Mouse (Mus musculus): ENCODE results near the gene Piwil4. TPM values are rescaled to one million over a fixed set of nuclear protein-coding genes. Genes with fewer than 3 reads are reported as not detected.
A peak's percentile ranks its signal among the peaks of the same experiment; 100 is the strongest.

The Piwil4 gene
- total RNA-seq (2018; cell fraction: chromatin; rRNA removed): 1 to 10 TPM in 2 of 26 experiments, under 1 TPM in 11, not detected in 13; 0.33 to 1.5 (median 0.63) TPM
- total RNA-seq (2018; cell fraction: cytosol; rRNA removed): under 1 TPM in 18 of 26 experiments, not detected in 8; 0.06 to 0.80 (median 0.43) TPM
- total RNA-seq (2018; cell fraction: nucleus; rRNA removed): 1 to 10 TPM in 4 of 26 experiments, under 1 TPM in 7, not detected in 15; 0.65 to 1.5 (median 0.91) TPM
- 0.06 to 0.15 TPM (median 0.13 TPM) in 3 replicates for polyA plus RNA-seq (2018)

DNA sequence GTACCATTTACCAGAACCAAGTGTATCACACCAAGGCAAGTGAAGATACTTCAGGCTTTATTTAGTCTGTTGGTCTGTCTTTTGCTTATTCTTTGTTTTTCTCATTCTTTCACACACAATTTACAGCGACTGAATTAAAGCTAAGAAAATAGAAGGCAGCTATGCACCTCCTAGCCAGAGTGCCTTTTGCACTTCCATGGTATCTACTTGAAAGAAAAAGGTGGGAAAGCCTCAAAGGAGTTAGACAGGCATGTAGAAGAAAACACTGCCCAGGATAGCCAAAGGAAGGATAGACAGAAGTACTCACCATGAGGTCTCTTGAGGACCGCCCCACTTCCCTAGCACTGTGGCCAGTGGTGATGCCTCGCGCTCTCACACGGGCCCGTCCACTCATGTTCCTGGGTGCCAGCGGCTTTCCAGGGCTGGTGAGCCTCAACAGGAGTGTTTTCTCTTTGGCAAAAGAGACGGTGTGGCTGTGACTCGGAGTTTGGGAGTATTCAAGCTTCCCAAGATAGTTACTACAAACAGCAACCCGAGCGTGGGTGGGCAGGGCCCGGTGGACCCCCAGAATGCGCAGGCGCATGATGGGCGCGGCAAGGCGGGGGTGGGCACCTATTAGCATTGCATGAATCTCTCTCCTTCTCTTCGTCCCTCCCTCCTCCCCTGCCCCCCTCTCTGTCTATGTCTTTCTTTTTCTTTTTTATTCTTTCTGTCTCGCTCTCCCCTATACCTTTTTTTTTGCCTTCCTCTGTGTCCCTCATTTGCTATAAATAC is at the start of gene Piwil4:
Gene Piwil4 (minus strand): TSS at position 583 of the 774 bp plus-strand sequence.
- 89% methylated on average over 19 of the region's 19 CpGs for WGBS (ENCODE audit: missing documents)
- no peak within 1 kb of the TSS for H3K27ac ChIP-seq

DNA sequence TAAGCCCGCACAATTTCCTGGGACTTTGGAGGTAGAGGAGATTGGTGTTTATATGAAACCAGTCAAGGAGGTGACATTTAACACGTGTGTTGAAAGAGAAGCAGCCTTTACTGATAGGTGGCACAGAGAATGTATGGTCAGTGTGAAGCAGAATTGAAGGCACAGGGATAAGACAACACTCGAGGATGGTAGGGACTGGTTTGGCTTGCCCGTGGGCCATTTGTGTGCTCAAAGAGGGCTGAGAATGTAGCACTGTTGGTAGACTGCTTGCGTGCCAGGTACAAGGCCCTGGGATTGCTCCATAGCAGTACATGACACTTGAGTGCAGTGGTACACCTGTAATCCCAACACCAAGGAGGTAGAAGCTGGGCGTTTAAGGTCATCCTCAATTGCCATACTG is 46.8 kb upstream of the Piwil4 start:
- WGBS (ENCODE audit: missing documents): 92% methylated on average over 6 of the region's 6 CpGs
- Histone ChIP-seq H3K4me3 (ENCODE audit: inconsistent target) (no peak overlapping the region), H3K79me2 (ENCODE audit: inconsistent target) (peaks cover 38% of the 10 kb centered on the region), H3K36me3 (ENCODE audit: inconsistent target) (peaks cover 33% of the 10 kb centered on the region; the same call in 1 of the 2 replicates), H3K27ac (no peak overlapping the region)

More for the DNA sequence above, at the start of gene Piwil4:
- H3K79me2 ChIP-seq (ENCODE audit: inconsistent target): no peaks in the 10 kb centered on the region
- no peaks in the 10 kb centered on the region for H3K36me3 ChIP-seq (ENCODE audit: inconsistent target)
- H3K4me3 ChIP-seq (ENCODE audit: inconsistent target): no peak within 1 kb of the TSS

GRCm38 (mm10) chr9:14784039-14785002 is 43.8 kb upstream of the Piwil4 start, which contains the start of the genes Mre11a and Ankrd49:
Mre11a (plus strand) TSS chr9:14784654.
Ankrd49 (minus strand) TSS chr9:14784856.
- Histone ChIP-seq H3K27ac (peak within 1 kb of the TSS; percentile 72), H3K4me3 (ENCODE audit: inconsistent target) (peak within 1 kb of the TSS; percentile 97), H3K36me3 (ENCODE audit: inconsistent target) (peaks cover 39% of the 10 kb centered on the region), H3K79me2 (ENCODE audit: inconsistent target) (peaks cover 38% of the 10 kb centered on the region)
- under 1% methylated on average over 62 of the region's 62 CpGs for WGBS (ENCODE audit: missing documents)

GRCm38 (mm10) chr9:14778341-14778740 is 37.8 kb upstream of the Piwil4 start:
- Histone ChIP-seq H3K79me2 (ENCODE audit: inconsistent target) (peaks cover 5% of the 10 kb centered on the region; the same call in 1 of the 2 replicates), H3K27ac (no peak overlapping the region), H3K36me3 (ENCODE audit: inconsistent target) (peaks cover 20% of the 10 kb centered on the region), H3K4me3 (ENCODE audit: inconsistent target) (no peak overlapping the region)
- 97% methylated on average over 13 of the region's 13 CpGs for WGBS (ENCODE audit: missing documents)

- H3K27ac ChIP-seq: no peak overlapping the region
- no peak overlapping the region for H3K4me3 ChIP-seq (ENCODE audit: inconsistent target)
- no peaks in the 10 kb centered on the region for H3K79me2 ChIP-seq (ENCODE audit: inconsistent target)
- no peaks in the 10 kb centered on the region for H3K36me3 ChIP-seq (ENCODE audit: inconsistent target)
- 27% methylated on average over 2 of the region's 2 CpGs for WGBS (ENCODE audit: missing documents)
Measured at GRCm38 (mm10) chr9:14773813-14774212, 33.3 kb upstream of the Piwil4 start.

GRCm38 (mm10) chr9:14772074-14772473 is 31.5 kb upstream of the Piwil4 start:
- no peak overlapping the region for H3K4me3 ChIP-seq (ENCODE audit: inconsistent target)
- WGBS (ENCODE audit: missing documents): 94% methylated on average over 2 of the region's 2 CpGs
- H3K79me2 ChIP-seq (ENCODE audit: inconsistent target): no peaks in the 10 kb centered on the region
- no peaks in the 10 kb centered on the region for H3K36me3 ChIP-seq (ENCODE audit: inconsistent target)
- H3K27ac ChIP-seq: no peak overlapping the region

DNA sequence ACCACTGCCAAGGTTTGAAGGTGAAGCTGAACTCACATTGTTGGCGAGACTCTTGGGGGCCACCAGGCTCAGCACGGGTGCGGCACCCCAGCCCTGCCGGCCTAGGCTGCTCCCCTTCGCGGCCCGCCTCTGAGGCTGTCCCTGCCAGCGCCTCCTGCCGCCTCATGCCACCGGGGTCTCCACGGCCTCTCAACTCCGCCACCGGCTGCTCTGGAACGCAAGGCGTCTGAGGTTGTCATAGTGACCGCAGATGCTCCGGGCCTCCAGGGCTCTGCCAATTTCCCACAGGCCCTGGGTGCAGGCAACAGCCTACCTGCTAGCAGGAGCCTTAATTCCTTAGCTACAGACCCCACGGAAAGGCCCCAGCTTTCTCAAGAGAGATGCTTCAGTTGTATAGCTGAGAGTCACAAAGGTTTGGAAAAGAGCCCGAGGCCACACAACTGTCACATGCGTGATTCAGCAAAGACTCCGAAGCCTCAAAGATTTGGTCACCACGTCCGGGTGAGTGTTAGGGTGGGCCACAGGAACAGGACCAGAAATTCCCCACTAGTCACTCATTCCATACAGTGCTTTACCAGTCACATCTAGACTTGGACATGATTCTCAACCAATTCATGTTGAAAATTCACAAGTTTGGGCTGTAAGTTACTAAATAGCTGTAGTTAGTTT is 30.4 kb upstream of the Piwil4 start, which contains the start of gene 1700012B09Rik:
Gene 1700012B09Rik (minus strand): TSS at position 228 of the 669 bp plus-strand sequence.
- no peaks in the 10 kb centered on the region for H3K79me2 ChIP-seq (ENCODE audit: inconsistent target)
- no peak within 1 kb of the TSS for H3K27ac ChIP-seq
- 37% methylated on average over 21 of the region's 23 CpGs for WGBS (ENCODE audit: missing documents)
- no peak within 1 kb of the TSS for H3K4me3 ChIP-seq (ENCODE audit: inconsistent target)
- H3K36me3 ChIP-seq (ENCODE audit: inconsistent target): no peaks in the 10 kb centered on the region

DNA sequence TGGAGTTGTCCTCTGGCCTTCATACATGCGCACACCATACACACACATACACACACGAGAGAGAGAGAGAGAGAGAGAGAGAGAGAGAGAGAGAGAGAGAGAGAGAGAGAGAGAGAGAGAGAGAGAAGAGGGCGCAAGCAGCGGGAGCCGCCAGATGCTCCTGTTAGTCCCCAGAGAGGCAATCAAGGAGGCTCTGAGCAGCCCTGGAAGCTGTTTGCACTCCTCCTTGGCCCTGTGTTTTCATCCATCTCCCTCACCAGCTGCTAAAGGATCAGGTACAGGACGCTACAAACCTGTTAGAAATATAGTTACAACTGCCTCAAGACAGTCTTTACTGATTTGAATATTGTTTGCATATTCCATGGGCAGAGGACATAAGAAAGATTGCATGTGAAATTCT is 29.3 kb upstream of the Piwil4 start:
- Histone ChIP-seq H3K27ac (no peak overlapping the region), H3K79me2 (ENCODE audit: inconsistent target) (no peaks in the 10 kb centered on the region), H3K36me3 (ENCODE audit: inconsistent target) (no peaks in the 10 kb centered on the region), H3K4me3 (ENCODE audit: inconsistent target) (no peak overlapping the region)
- WGBS (ENCODE audit: missing documents): 83% methylated on average over 5 of the region's 6 CpGs

- Histone ChIP-seq H3K4me3 (ENCODE audit: inconsistent target) (no peak overlapping the region), H3K79me2 (ENCODE audit: inconsistent target) (no peaks in the 10 kb centered on the region)
- WGBS (ENCODE audit: missing documents): 18% methylated on average over 7 of the region's 7 CpGs
Measured at GRCm38 (mm10) chr9:14764765-14765164, 24.2 kb upstream of the Piwil4 start.

DNA sequence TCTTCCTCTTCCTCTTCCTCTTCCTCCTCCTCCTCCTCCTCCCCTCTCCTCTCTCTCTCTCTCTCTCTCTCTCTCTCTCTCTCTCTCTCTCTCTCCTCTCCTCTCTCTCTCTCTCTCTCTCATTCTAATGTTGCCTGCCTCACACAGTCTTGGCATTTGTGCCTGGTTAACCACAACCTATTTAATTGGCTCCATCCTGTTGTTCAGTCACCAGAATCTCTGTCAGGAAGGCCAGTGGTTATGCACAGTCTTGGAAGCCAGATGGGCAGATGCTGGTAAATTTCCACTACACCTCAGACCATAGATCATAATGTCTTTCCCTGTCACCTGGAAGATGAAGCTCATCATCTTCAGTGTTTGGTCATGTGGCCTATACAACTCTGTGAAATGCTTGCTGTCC is 18.7 kb upstream of the Piwil4 start:
- no peak overlapping the region for H3K27ac ChIP-seq
- H3K36me3 ChIP-seq (ENCODE audit: inconsistent target): no peaks in the 10 kb centered on the region
- no peaks in the 10 kb centered on the region for H3K79me2 ChIP-seq (ENCODE audit: inconsistent target)
- H3K4me3 ChIP-seq (ENCODE audit: inconsistent target): no peak overlapping the region

More at GRCm38 (mm10) chr9:14764765-14765164, 24.2 kb upstream of the Piwil4 start:
- H3K27ac ChIP-seq: no peak overlapping the region
- no peaks in the 10 kb centered on the region for H3K36me3 ChIP-seq (ENCODE audit: inconsistent target)

GRCm38 (mm10) chr9:14758590-14758989 is 18.1 kb upstream of the Piwil4 start:
- Histone ChIP-seq H3K79me2 (ENCODE audit: inconsistent target) (no peaks in the 10 kb centered on the region), H3K27ac (peak overlapping the region; percentile 15; the same call in 1 of the 2 replicates), H3K4me3 (ENCODE audit: inconsistent target) (no peak overlapping the region), H3K36me3 (ENCODE audit: inconsistent target) (no peaks in the 10 kb centered on the region)
- 20% methylated on average over 7 of the region's 7 CpGs for WGBS (ENCODE audit: missing documents)

DNA sequence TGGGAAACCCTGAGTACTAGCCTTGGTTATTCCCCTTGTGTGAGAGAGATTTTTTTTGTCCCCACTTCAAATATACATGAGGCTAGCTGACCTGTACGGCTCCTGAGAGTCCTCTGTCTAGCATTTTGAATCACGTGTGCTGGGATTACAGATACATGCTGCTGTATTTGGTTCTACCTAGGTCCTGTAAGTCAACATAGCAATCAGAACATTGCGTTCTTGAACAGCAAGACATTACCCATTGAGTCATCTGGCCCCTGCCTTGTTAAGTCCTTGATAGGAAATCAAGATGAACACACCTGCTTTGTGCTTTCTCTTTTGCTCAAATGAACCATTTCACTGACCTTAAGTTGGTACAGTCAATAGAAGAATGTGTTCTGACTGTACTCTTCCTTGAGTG is 13.9 kb upstream of the Piwil4 start:
- Histone ChIP-seq H3K79me2 (ENCODE audit: inconsistent target) (no peaks in the 10 kb centered on the region), H3K27ac (no peak overlapping the region), H3K4me3 (ENCODE audit: inconsistent target) (no peak overlapping the region), H3K36me3 (ENCODE audit: inconsistent target) (no peaks in the 10 kb centered on the region)
- 94% methylated on average over 3 of the region's 3 CpGs for WGBS (ENCODE audit: missing documents)

DNA sequence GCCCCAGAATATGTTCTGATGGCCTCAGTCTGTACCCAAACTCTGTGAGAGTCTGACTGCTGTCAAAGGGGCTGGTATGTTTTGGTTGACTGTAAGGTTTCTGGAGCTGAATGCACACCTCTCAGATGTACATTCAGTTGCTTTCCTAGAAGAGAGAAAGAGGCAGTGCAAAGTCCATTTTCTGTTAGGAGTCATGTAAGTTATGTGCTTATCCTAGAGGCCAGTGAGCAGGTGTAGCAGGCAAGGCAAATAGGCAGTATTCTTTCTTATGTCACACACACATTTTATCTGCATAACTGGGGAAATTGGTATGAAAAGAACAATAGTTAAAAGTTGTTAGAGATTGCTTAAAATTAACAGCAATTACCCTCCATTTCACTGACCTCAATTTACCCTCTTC is 13.4 kb upstream of the Piwil4 start:
- Histone ChIP-seq H3K36me3 (ENCODE audit: inconsistent target) (no peaks in the 10 kb centered on the region), H3K4me3 (ENCODE audit: inconsistent target) (no peak overlapping the region), H3K79me2 (ENCODE audit: inconsistent target) (no peaks in the 10 kb centered on the region), H3K27ac (no peak overlapping the region)

DNA sequence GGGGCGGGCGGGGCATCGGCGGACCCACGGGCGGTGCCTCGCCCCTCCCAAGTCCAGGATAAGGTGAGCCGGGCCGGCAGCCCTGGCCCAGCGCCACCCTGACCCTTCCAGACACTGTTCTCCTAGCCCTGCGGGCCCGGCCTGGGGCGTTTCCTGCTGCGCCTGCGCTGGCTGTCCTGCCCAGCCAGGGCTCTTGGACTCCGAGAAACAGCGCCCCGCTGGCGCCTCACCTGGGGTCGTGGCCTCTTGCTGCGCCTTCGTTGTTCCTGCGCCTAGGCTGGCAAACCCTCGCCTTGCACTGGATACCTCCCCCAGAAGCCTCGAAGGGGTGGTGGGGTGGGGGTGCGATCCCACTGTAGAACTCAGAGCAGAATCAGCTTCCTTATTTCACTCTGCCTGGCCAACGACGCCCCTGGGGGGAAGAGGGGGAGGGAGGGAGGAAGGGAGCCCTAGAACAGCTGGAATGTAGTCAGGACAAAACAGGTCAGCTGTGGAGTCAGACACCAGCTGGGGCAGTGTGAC is 11.5 kb upstream of the Piwil4 start, which contains the start of gene Fut4:
Gene Fut4 (minus strand): TSS at position 393 of the 522 bp plus-strand sequence.
- H3K36me3 ChIP-seq (ENCODE audit: inconsistent target): no peaks in the 10 kb centered on the region
- no peaks in the 10 kb centered on the region for H3K79me2 ChIP-seq (ENCODE audit: inconsistent target)
- no peak within 1 kb of the TSS for H3K27ac ChIP-seq
- under 1% methylated on average over 26 of the region's 28 CpGs for WGBS (ENCODE audit: missing documents)
- peak within 1 kb of the TSS; percentile 1; the same call in 1 of the 2 replicates for H3K4me3 ChIP-seq (ENCODE audit: inconsistent target)
